In the genomic region with DNA sequence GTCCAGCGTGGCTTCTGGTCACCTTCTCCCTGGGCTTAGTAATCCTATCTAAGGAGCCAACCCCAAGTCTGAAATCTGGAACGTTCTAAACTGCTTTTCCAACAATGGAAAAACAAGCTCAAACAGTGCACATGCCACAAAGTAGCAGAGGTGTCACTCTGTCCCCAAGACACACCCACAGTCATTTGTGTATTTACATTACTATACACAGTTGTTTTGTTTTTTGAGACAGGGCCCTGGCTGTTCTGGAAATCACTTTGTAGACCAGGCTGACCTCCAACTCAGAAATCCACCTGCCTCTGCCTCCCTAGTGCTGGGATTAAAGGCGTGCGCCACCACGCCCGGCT, we compare ENCODE assay signal across 8 mouse cellular contexts. TPM values are rescaled to one million over a fixed set of nuclear protein-coding genes. Genes with fewer than 3 reads are reported as not detected.
DNase-seq lines count a peak whose midpoint lies in the region; ATAC-seq and TF ChIP-seq lines count a peak whose summit lies in the region.

No protein-coding gene starts in this region.

- peak overlapping the region; percentile 73 for H3K27ac ChIP-seq in heart, postnatal 0 days (ENCODE audit: low read depth)
- H3K27ac ChIP-seq in bone marrow macrophage, adult 2 months (ENCODE audit: insufficient read depth, low read depth, low read length): peak overlapping the region; percentile 67
- H3K27ac ChIP-seq in hindbrain, embryonic 14.5 days: peak overlapping the region; percentile 39
- no peak overlapping the region for H3K27ac ChIP-seq in midbrain, embryonic 11.5 days (ENCODE audit: low read depth, low read length)

- 63% methylated on average over 6 of the region's 6 CpGs for WGBS in heart, postnatal 0 days
- WGBS in hindbrain, embryonic 14.5 days: 63% methylated on average over 6 of the region's 6 CpGs
- 64% methylated on average over 6 of the region's 6 CpGs for WGBS in midbrain, embryonic 11.5 days

- H3K9ac ChIP-seq in heart, postnatal 0 days (replicated peaks; ENCODE audit: low read depth, low read length): peak overlapping the region; percentile 89
- H3K9ac ChIP-seq in hindbrain, embryonic 14.5 days: peak overlapping the region; percentile 95
- peak overlapping the region; percentile 98 for H3K9ac ChIP-seq in midbrain, embryonic 11.5 days (ENCODE audit: low read length)

- ATAC-seq in heart, postnatal 0 days (ENCODE audit: insufficient read depth, low read depth): no peak
- ATAC-seq in hindbrain, embryonic 14.5 days (ENCODE audit: low FRiP score): no peak
- no peak; the same call in 1 of the 2 replicates for ATAC-seq in midbrain, embryonic 11.5 days (ENCODE audit: low FRiP score)
- ATAC-seq in cerebellum, adult (ENCODE audit: insufficient number of reproducible peaks, low FRiP score, low TSS enrichment): no peak

- no peak for DNase-seq in heart, postnatal 0 days (ENCODE audit: low spot score)
- no peak for DNase-seq in heart, postnatal 14 days
- DNase-seq in hindbrain, embryonic 14.5 days (ENCODE audit: low spot score): no peak
- DNase-seq in midbrain, embryonic 11.5 days (ENCODE audit: low spot score, missing footprints): no peak
- no peak for DNase-seq in natural killer cell, adult 2 months (ENCODE audit: low spot score in 2 of 2)
- DNase-seq in urinary bladder, adult 18-20 months (ENCODE audit: low spot score in 2 of 2): no peak

- TF ChIP-seq POLR2A in bone marrow macrophage, adult 2 months (IDR thresholded peaks at IDR 0.05; ENCODE audit: borderline replicate concordance, low read depth, low read length): no peak

- no peaks in the 10 kb centered on the region for H3K9me3 ChIP-seq in heart, postnatal 0 days (replicated peaks; ENCODE audit: control insufficient read depth, low read length)
- no peaks in the 10 kb centered on the region for H3K9me3 ChIP-seq in hindbrain, embryonic 14.5 days (ENCODE audit: control insufficient read depth, low read length)
- no peaks in the 10 kb centered on the region for H3K9me3 ChIP-seq in midbrain, embryonic 11.5 days (ENCODE audit: control insufficient read depth, low read length)

- no peaks in the 10 kb centered on the region for H3K27me3 ChIP-seq in heart, postnatal 0 days (ENCODE audit: control insufficient read depth, insufficient read depth, low read length)
- H3K27me3 ChIP-seq in hindbrain, embryonic 14.5 days (ENCODE audit: control insufficient read depth, insufficient read depth, low read length): no peaks in the 10 kb centered on the region
- H3K27me3 ChIP-seq in midbrain, embryonic 11.5 days (ENCODE audit: control insufficient read depth, insufficient read depth, low read length): no peaks in the 10 kb centered on the region

- no peaks in the 10 kb centered on the region for H3K36me3 ChIP-seq in heart, postnatal 0 days (replicated peaks; ENCODE audit: control insufficient read depth, insufficient read depth, low read length)
- peaks cover 3% of the 10 kb centered on the region; the same call in 1 of the 2 replicates for H3K36me3 ChIP-seq in hindbrain, embryonic 14.5 days (replicated peaks; ENCODE audit: control insufficient read depth, insufficient read depth)
- no peaks in the 10 kb centered on the region for H3K36me3 ChIP-seq in midbrain, embryonic 11.5 days (ENCODE audit: control insufficient read depth, insufficient read depth, low read length)

- TF ChIP-seq EP300 in heart, postnatal 0 days (IDR thresholded peaks at IDR 0.05; ENCODE audit: low read depth): no peak

- no peak for TF ChIP-seq CTCF in heart, postnatal 0 days (IDR thresholded peaks at IDR 0.05; ENCODE audit: low read depth)
- TF ChIP-seq CTCF in bone marrow macrophage, adult 2 months (IDR thresholded peaks at IDR 0.05; ENCODE audit: low read depth, low read length): no peak

- intact Hi-C loops in heart, postnatal 14 days (cut with DNase I): loop anchor here (2.0 to 10.0 kb wide), 2 partner anchors 21 to 205 kb away; a partner anchor contains a TSS

- peak overlapping the region; percentile 77 for H3K4me3 ChIP-seq in heart, postnatal 0 days (ENCODE audit: low read depth, low read length)
- peak overlapping the region; percentile 95 for H3K4me3 ChIP-seq in bone marrow macrophage, adult 2 months (ENCODE audit: insufficient read depth, low read length)
- H3K4me3 ChIP-seq in hindbrain, embryonic 14.5 days (replicated peaks; ENCODE audit: low read length): peak overlapping the region; percentile 90
- peak overlapping the region; percentile 97 for H3K4me3 ChIP-seq in midbrain, embryonic 11.5 days (ENCODE audit: low read depth, low read length)

- H3K4me1 ChIP-seq in heart, postnatal 0 days (ENCODE audit: control insufficient read depth, insufficient read depth): peaks cover 9% of the 10 kb centered on the region
- peaks cover 17% of the 10 kb centered on the region for H3K4me1 ChIP-seq in bone marrow macrophage, adult 2 months (ENCODE audit: control insufficient read depth, insufficient read depth, low read length)
- H3K4me1 ChIP-seq in hindbrain, embryonic 14.5 days (replicated peaks; ENCODE audit: control insufficient read depth, insufficient read depth, low read length): peaks cover 17% of the 10 kb centered on the region
- peaks cover 7% of the 10 kb centered on the region for H3K4me1 ChIP-seq in midbrain, embryonic 11.5 days (ENCODE audit: control insufficient read depth, insufficient read depth, low read length)

- peak overlapping the region; percentile 96 for H3K4me2 ChIP-seq in heart, postnatal 0 days (ENCODE audit: low read depth, low read length)
- peak overlapping the region; percentile 94 for H3K4me2 ChIP-seq in hindbrain, embryonic 14.5 days (replicated peaks)
- H3K4me2 ChIP-seq in midbrain, embryonic 11.5 days: peak overlapping the region; percentile 76; the same call in 1 of the 2 replicates

RNA-seq across cellular contexts. Expression of a gene that starts 0.4 kb away (rescaled TPM):
- 15.1 and 15.9 TPM in 2 replicates for total RNA-seq in heart, postnatal 0 days (2014; rRNA removed; ENCODE audit: low replicate concordance)
- 10.9 and 11.0 TPM in 2 replicates for polyA plus RNA-seq in heart, postnatal 0 days (2015; fragmentation: Nextera tagmentation; extraction: Ambion mirVana)
- 10 to 100 TPM; 19.8 to 22.9 TPM for total RNA-seq in heart, postnatal 14 days (2021)
- 19.3 and 21.2 TPM in 2 replicates for polyA plus RNA-seq in bone marrow macrophage, adult 2 months (2012; ENCODE audit: insufficient read depth, insufficient read length, missing spikeins)
- polyA plus RNA-seq in hindbrain, embryonic 14.5 days (2014; fragmentation: Nextera tagmentation; extraction: Ambion mirVana): 29.9 and 33.0 TPM in 2 replicates
- 32.5 and 33.7 TPM in 2 replicates for polyA plus RNA-seq in midbrain, embryonic 11.5 days (2014; fragmentation: Nextera tagmentation; extraction: Ambion mirVana)

RNA-seq across cellular contexts. Expression of a gene that starts 22.2 kb away (rescaled TPM):
- total RNA-seq in heart, postnatal 0 days (2014; rRNA removed; ENCODE audit: low replicate concordance): 9.5 and 27.5 TPM in 2 replicates
- 4.8 and 6.0 TPM in 2 replicates for polyA plus RNA-seq in heart, postnatal 0 days (2015; fragmentation: Nextera tagmentation; extraction: Ambion mirVana)
- total RNA-seq in heart, postnatal 14 days (2021): 10 to 100 TPM; 13.8 to 17.0 TPM
- 520 and 549 TPM in 2 replicates for polyA plus RNA-seq in bone marrow macrophage, adult 2 months (2012; ENCODE audit: insufficient read depth, insufficient read length, missing spikeins)
- polyA plus RNA-seq in hindbrain, embryonic 14.5 days (2014; fragmentation: Nextera tagmentation; extraction: Ambion mirVana): 55.9 and 61.2 TPM in 2 replicates
- 28.9 and 31.3 TPM in 2 replicates for polyA plus RNA-seq in midbrain, embryonic 11.5 days (2014; fragmentation: Nextera tagmentation; extraction: Ambion mirVana)

RNA-seq across cellular contexts. Expression of a gene that starts 41.4 kb away (rescaled TPM):
- 9.0 and 28.3 TPM in 2 replicates for total RNA-seq in heart, postnatal 0 days (2014; rRNA removed; ENCODE audit: low replicate concordance)
- polyA plus RNA-seq in heart, postnatal 0 days (2015; fragmentation: Nextera tagmentation; extraction: Ambion mirVana): 13.7 and 15.9 TPM in 2 replicates
- 1 to 10 TPM; 7.3 to 8.5 TPM for total RNA-seq in heart, postnatal 14 days (2021)
- 40.5 and 41.6 TPM in 2 replicates for polyA plus RNA-seq in bone marrow macrophage, adult 2 months (2012; ENCODE audit: insufficient read depth, insufficient read length, missing spikeins)
- polyA plus RNA-seq in hindbrain, embryonic 14.5 days (2014; fragmentation: Nextera tagmentation; extraction: Ambion mirVana): 41.8 and 45.8 TPM in 2 replicates
- polyA plus RNA-seq in midbrain, embryonic 11.5 days (2014; fragmentation: Nextera tagmentation; extraction: Ambion mirVana): 37.7 and 42.1 TPM in 2 replicates

RNA-seq across cellular contexts. Expression of a gene that starts 49.0 kb away (rescaled TPM):
- total RNA-seq in heart, postnatal 0 days (2014; rRNA removed; ENCODE audit: low replicate concordance): 0.04 and 5.0 TPM in 2 replicates
- 1.3 TPM in 2 replicates for polyA plus RNA-seq in heart, postnatal 0 days (2015; fragmentation: Nextera tagmentation; extraction: Ambion mirVana)
- total RNA-seq in heart, postnatal 14 days (2021): 1 to 10 TPM; 2.9 to 4.7 TPM
- 21.7 and 23.7 TPM in 2 replicates for polyA plus RNA-seq in bone marrow macrophage, adult 2 months (2012; ENCODE audit: insufficient read depth, insufficient read length, missing spikeins)
- polyA plus RNA-seq in hindbrain, embryonic 14.5 days (2014; fragmentation: Nextera tagmentation; extraction: Ambion mirVana): 0.50 and 0.95 TPM in 2 replicates
- 0.18 and 0.26 TPM in 2 replicates for polyA plus RNA-seq in midbrain, embryonic 11.5 days (2014; fragmentation: Nextera tagmentation; extraction: Ambion mirVana)

RNA-seq across cellular contexts. Expression of a gene that starts 49.5 kb away (rescaled TPM):
- total RNA-seq in heart, postnatal 0 days (2014; rRNA removed; ENCODE audit: low replicate concordance): 5.9 and 12.8 TPM in 2 replicates
- 9.8 and 11.3 TPM in 2 replicates for polyA plus RNA-seq in heart, postnatal 0 days (2015; fragmentation: Nextera tagmentation; extraction: Ambion mirVana)
- total RNA-seq in heart, postnatal 14 days (2021): 1 to 10 TPM; 7.3 to 9.5 TPM
- 434 and 456 TPM in 2 replicates for polyA plus RNA-seq in bone marrow macrophage, adult 2 months (2012; ENCODE audit: insufficient read depth, insufficient read length, missing spikeins)
- 7.8 and 10.2 TPM in 2 replicates for polyA plus RNA-seq in hindbrain, embryonic 14.5 days (2014; fragmentation: Nextera tagmentation; extraction: Ambion mirVana)
- 0.50 and 0.82 TPM in 2 replicates for polyA plus RNA-seq in midbrain, embryonic 11.5 days (2014; fragmentation: Nextera tagmentation; extraction: Ambion mirVana)
